In the genomic region with DNA sequence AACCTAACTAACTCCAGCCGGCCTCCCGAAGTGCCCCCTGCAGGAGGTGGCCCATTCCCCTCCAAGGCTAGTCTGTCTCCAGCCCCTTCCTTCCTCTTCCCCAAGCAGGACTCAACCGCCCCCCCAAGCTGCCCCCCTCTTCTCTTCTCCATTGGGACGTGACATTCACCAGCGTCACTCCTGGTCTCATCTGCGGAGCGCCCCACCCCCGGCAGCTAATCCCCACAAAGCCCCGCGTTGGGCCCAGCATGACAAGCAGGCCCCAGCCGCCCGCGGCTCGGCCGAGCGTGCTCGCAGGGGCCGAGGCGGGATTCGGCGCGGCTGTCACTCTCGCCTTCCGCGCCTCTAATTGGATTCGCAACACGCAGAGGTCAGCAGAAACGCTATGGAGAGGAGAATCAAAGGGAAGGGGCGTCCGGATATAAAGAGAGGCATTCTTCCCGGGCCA, we compare ENCODE assay signal across 8 mouse cellular contexts.
DNase-seq lines count a peak whose midpoint lies in the region; ATAC-seq and TF ChIP-seq lines count a peak whose summit lies in the region.

No protein-coding gene starts in this region.

- H3K36me3 ChIP-seq in heart, embryonic 12.5 days: no peaks in the 10 kb centered on the region
- H3K36me3 ChIP-seq in heart, embryonic 16.5 days (ENCODE audit: control insufficient read depth, insufficient read depth): no peaks in the 10 kb centered on the region
- H3K36me3 ChIP-seq in limb, embryonic 14.5 days (ENCODE audit: control insufficient read depth, insufficient read depth, low read length): peaks cover 12% of the 10 kb centered on the region; the same call in 1 of the 2 replicates
- H3K36me3 ChIP-seq in neural tube, embryonic 13.5 days: 0 out of 2 replicates have a peak, but pooled peaks cover 5% of the 10 kb centered on the region

- peak overlapping the region; percentile 47 for H3K4me3 ChIP-seq in heart, embryonic 12.5 days
- H3K4me3 ChIP-seq in heart, embryonic 16.5 days (ENCODE audit: low read length): peak overlapping the region; percentile 43
- peak overlapping the region; percentile 26 for H3K4me3 ChIP-seq in limb, embryonic 14.5 days (replicated peaks; ENCODE audit: low read length)
- H3K4me3 ChIP-seq in neural tube, embryonic 13.5 days: peak overlapping the region; percentile 18

- TF ChIP-seq POLR2A in limb, embryonic 14.5 days (IDR thresholded peaks at IDR 0.05; ENCODE audit: borderline replicate concordance, extremely low read depth, insufficient read depth, insufficient read length): no peak

- ATAC-seq in heart, embryonic 12.5 days (ENCODE audit: insufficient number of reproducible peaks, low FRiP score): peak; percentile 38
- peak; percentile 63 for ATAC-seq in common myeloid progenitor, adult 5-6 weeks (replicated peaks; ENCODE audit: low read depth, poor library complexity, severe bottlenecking)
- peak; percentile 68 for ATAC-seq in heart, embryonic 16.5 days (replicated peaks; ENCODE audit: extremely low read depth, insufficient read depth, low FRiP score)
- ATAC-seq in limb, embryonic 14.5 days (ENCODE audit: low FRiP score, low read depth): peak; percentile 46; the same call in 1 of the 2 replicates
- ATAC-seq in neural tube, embryonic 13.5 days (ENCODE audit: low read depth): peak; percentile 59

- WGBS in heart, embryonic 12.5 days: under 1% methylated on average over 30 of the region's 31 CpGs
- WGBS in heart, embryonic 16.5 days: 7% methylated on average over 31 of the region's 31 CpGs
- 7% methylated on average over 31 of the region's 31 CpGs for WGBS in limb, embryonic 14.5 days
- under 1% methylated on average over 31 of the region's 31 CpGs for WGBS in neural tube, embryonic 13.5 days

- peak overlapping the region; percentile 82 for H3K4me2 ChIP-seq in heart, embryonic 12.5 days
- H3K4me2 ChIP-seq in heart, embryonic 16.5 days (ENCODE audit: low read depth, low read length): peak overlapping the region; percentile 72
- H3K4me2 ChIP-seq in limb, embryonic 14.5 days (replicated peaks; ENCODE audit: low read depth, low read length, severe bottlenecking): peak overlapping the region; percentile 57
- H3K4me2 ChIP-seq in neural tube, embryonic 13.5 days: peak overlapping the region; percentile 51

- H3K27ac ChIP-seq in heart, embryonic 12.5 days (ENCODE audit: poor library complexity, severe bottlenecking): no peak overlapping the region
- H3K27ac ChIP-seq in heart, embryonic 16.5 days (ENCODE audit: low read length): no peak overlapping the region
- H3K27ac ChIP-seq in limb, embryonic 14.5 days (replicated peaks; ENCODE audit: low read depth, low read length): 0 out of 2 replicates have a peak overlapping the region, but pooled peaks have one; percentile 43
- H3K27ac ChIP-seq in neural tube, embryonic 13.5 days (replicated peaks): peak overlapping the region; percentile 95

- DNase-seq in heart, adult 9 months (ENCODE audit: low spot score in 2 of 2): no peak
- peak; percentile 40 for DNase-seq in limb, embryonic 14.5 days (ENCODE audit: low spot score)
- no peak for DNase-seq in urinary bladder, postnatal 14 days (ENCODE audit: low spot score)
- DNase-seq in urinary bladder, postnatal 25 days (ENCODE audit: low spot score): no peak

- no peaks in the 10 kb centered on the region for H3K9me3 ChIP-seq in heart, embryonic 12.5 days (replicated peaks)
- no peaks in the 10 kb centered on the region for H3K9me3 ChIP-seq in heart, embryonic 16.5 days (replicated peaks; ENCODE audit: control insufficient read depth, low read length)
- no peaks in the 10 kb centered on the region for H3K9me3 ChIP-seq in limb, embryonic 14.5 days (ENCODE audit: control insufficient read depth, low read length)
- H3K9me3 ChIP-seq in neural tube, embryonic 13.5 days: no peaks in the 10 kb centered on the region

- peaks cover 76% of the 10 kb centered on the region for H3K27me3 ChIP-seq in heart, embryonic 12.5 days (replicated peaks)
- peaks cover 22% of the 10 kb centered on the region for H3K27me3 ChIP-seq in heart, embryonic 16.5 days (ENCODE audit: control insufficient read depth, insufficient read depth, low read length)
- H3K27me3 ChIP-seq in limb, embryonic 14.5 days (ENCODE audit: control insufficient read depth, insufficient read depth, low read length): no peaks in the 10 kb centered on the region
- no peaks in the 10 kb centered on the region for H3K27me3 ChIP-seq in neural tube, embryonic 13.5 days

- H3K9ac ChIP-seq in heart, embryonic 12.5 days: peak overlapping the region; percentile 72
- H3K9ac ChIP-seq in heart, embryonic 16.5 days (ENCODE audit: low read length): peak overlapping the region; percentile 69
- H3K9ac ChIP-seq in limb, embryonic 14.5 days (ENCODE audit: low read depth, low read length, severe bottlenecking): peak overlapping the region; percentile 48
- H3K9ac ChIP-seq in neural tube, embryonic 13.5 days: peak overlapping the region; percentile 67

- peaks cover 22% of the 10 kb centered on the region for H3K4me1 ChIP-seq in heart, embryonic 12.5 days (replicated peaks)
- H3K4me1 ChIP-seq in heart, embryonic 16.5 days (ENCODE audit: control insufficient read depth, insufficient read depth, low read length): peaks cover 10% of the 10 kb centered on the region
- H3K4me1 ChIP-seq in limb, embryonic 14.5 days (ENCODE audit: control insufficient read depth, insufficient read depth, low read length): peaks cover 24% of the 10 kb centered on the region
- peaks cover 88% of the 10 kb centered on the region for H3K4me1 ChIP-seq in neural tube, embryonic 13.5 days (replicated peaks)

Comparison
In these comparisons a context has a peak if more than half of its experiments do, and no peak if none do; other contexts are left out.
1. H3K27ac ChIP-seq: peak in limb, embryonic 14.5 days (single experiment) and neural tube, embryonic 13.5 days (single experiment); none in heart, embryonic 12.5 days (single experiment) and heart, embryonic 16.5 days (single experiment).
2. Peak in every context shown above with its lines, with median percentiles within 50 percentile points of each other: ATAC-seq, H3K4me2 ChIP-seq, H3K4me3 ChIP-seq and H3K9ac ChIP-seq.